ENCODE assay signal across 9 mouse cellular contexts in the genomic region with DNA sequence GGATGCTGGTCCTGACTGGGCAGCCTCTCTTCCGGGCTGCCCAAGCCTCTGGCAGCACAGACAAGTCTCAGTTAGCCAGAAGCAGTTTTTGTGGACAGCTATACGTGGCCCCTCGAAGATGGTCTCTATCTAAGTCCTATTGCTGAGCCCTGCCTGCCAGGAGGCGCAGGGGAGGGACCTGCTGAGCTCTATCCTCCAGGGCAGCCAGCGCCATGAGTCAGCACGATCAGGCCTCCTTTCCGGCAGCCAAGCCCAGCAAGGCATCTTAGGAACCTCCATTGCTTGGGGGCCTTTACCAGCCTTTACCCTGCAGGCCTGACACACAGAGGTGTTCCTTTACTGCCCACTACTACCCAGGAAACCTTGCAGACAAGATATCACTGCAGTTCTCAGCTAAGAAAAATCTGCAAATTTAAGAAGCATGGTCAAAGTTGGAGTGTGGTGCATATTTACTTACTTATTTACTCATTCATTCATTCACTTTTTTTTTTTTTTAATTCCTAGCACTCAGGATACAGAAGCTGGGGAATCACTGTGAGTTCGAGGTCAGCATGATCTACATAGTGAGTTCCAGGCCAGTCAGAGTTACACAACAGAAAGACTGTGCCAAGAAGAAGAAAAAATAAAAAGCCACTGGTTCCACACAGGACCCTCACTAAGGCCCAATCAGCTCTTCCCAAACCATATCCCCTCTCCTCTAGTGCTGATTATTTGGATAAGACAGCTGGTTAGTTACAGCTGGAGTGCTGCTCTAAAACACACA. TPM values are rescaled to one million over a fixed set of nuclear protein-coding genes. Genes with fewer than 3 reads are reported as not detected.
A peak's percentile ranks its signal among the peaks of the same experiment; 100 is the strongest.
DNase-seq lines count a peak whose midpoint lies in the region; ATAC-seq and TF ChIP-seq lines count a peak whose summit lies in the region.
"Had no signal": no experiment of that assay in that cellular context is flagged by ENCODE, and none has a peak within 500 bp of the region (broad histone marks: within the 10 kb centered on the region; RNA-seq: fewer than 3 reads in every experiment).

No protein-coding gene starts in this region.

- TF ChIP-seq CTCF in E14TG2a.4 (conservative IDR thresholded peaks at IDR 0.05; ENCODE audit: low read length), result no peak
- TF ChIP-seq CTCF in liver, embryonic 14.5 days (IDR thresholded peaks at IDR 0.05; ENCODE audit: low read depth), result peak; percentile 84
- TF ChIP-seq CTCF in lung, postnatal 0 days (IDR thresholded peaks at IDR 0.05), result no peak

- H3K9me3 ChIP-seq in E14TG2a.4 (ENCODE audit: low read length), result no peaks in the 10 kb centered on the region
- no peaks in the 10 kb centered on the region for H3K9me3 ChIP-seq in embryonic facial prominence, embryonic 11.5 days (replicated peaks; ENCODE audit: control insufficient read depth, low read length)
- no peaks in the 10 kb centered on the region for H3K9me3 ChIP-seq in liver, embryonic 14.5 days (ENCODE audit: control insufficient read depth, low read length)
- H3K9me3 ChIP-seq in lung, postnatal 0 days (ENCODE audit: low read length), result no peaks in the 10 kb centered on the region
- H3K9me3 ChIP-seq in forebrain, embryonic 15.5 days, result no peaks in the 10 kb centered on the region

- TF ChIP-seq EP300 in liver, embryonic 14.5 days (IDR thresholded peaks at IDR 0.05; ENCODE audit: low read depth), result peak; percentile 47
- TF ChIP-seq EP300 in lung, postnatal 0 days (IDR thresholded peaks at IDR 0.05), result no peak

- no peaks in the 10 kb centered on the region for H3K27me3 ChIP-seq in E14TG2a.4 (ENCODE audit: insufficient read depth, low read length)
- no peaks in the 10 kb centered on the region for H3K27me3 ChIP-seq in embryonic facial prominence, embryonic 11.5 days (ENCODE audit: control insufficient read depth, insufficient read depth, low read length)
- no peaks in the 10 kb centered on the region for H3K27me3 ChIP-seq in liver, embryonic 14.5 days (ENCODE audit: control insufficient read depth, insufficient read depth, low read length)
- H3K27me3 ChIP-seq in lung, postnatal 0 days (replicated peaks; ENCODE audit: insufficient read depth, low read length), result no peaks in the 10 kb centered on the region
- no peaks in the 10 kb centered on the region for H3K27me3 ChIP-seq in forebrain, embryonic 15.5 days
- H3K27me3 ChIP-seq: CH12.LX had no signal

- H3K4me1 ChIP-seq in E14TG2a.4 (replicated peaks; ENCODE audit: low read depth, low read length), result peaks cover 45% of the 10 kb centered on the region
- H3K4me1 ChIP-seq in embryonic facial prominence, embryonic 11.5 days (ENCODE audit: control insufficient read depth, insufficient read depth, low read length), result no peaks in the 10 kb centered on the region
- peaks cover 50 to 52% of the 10 kb centered on the region in 2 experiments for H3K4me1 ChIP-seq in liver, embryonic 14.5 days (replicated peaks; ENCODE audit: control insufficient read depth in 2 of 2, insufficient read depth in 2 of 2, low read length in 1 of 2)
- H3K4me1 ChIP-seq in lung, postnatal 0 days (ENCODE audit: insufficient read depth, low read depth, low read length), result peaks cover 6% of the 10 kb centered on the region; the same call in 1 of the 2 replicates
- no peaks in the 10 kb centered on the region for H3K4me1 ChIP-seq in forebrain, embryonic 15.5 days

- peaks cover 12% of the 10 kb centered on the region for H3K36me3 ChIP-seq in E14TG2a.4 (ENCODE audit: insufficient read depth, low read length)
- no peaks in the 10 kb centered on the region for H3K36me3 ChIP-seq in embryonic facial prominence, embryonic 11.5 days (replicated peaks; ENCODE audit: control insufficient read depth, insufficient read depth, low read depth, low read length)
- H3K36me3 ChIP-seq in liver, embryonic 14.5 days (replicated peaks; ENCODE audit: control insufficient read depth, insufficient read depth, low read depth), result peaks cover 57% of the 10 kb centered on the region
- H3K36me3 ChIP-seq in lung, postnatal 0 days (ENCODE audit: insufficient read depth, low read length), result no peaks in the 10 kb centered on the region
- no peaks in the 10 kb centered on the region for H3K36me3 ChIP-seq in forebrain, embryonic 15.5 days

- H3K9ac ChIP-seq in embryonic facial prominence, embryonic 11.5 days (replicated peaks; ENCODE audit: low read length), result no peak overlapping the region
- peak overlapping the region; percentile 38 for H3K9ac ChIP-seq in liver, embryonic 14.5 days (replicated peaks)
- H3K9ac ChIP-seq in lung, postnatal 0 days (replicated peaks; ENCODE audit: low read depth), result no peak overlapping the region; the same call in 1 of the 2 replicates
- H3K9ac ChIP-seq in forebrain, embryonic 15.5 days (replicated peaks), result no peak overlapping the region

- peak overlapping the region; percentile 63 for H3K4me3 ChIP-seq in E14TG2a.4 (replicated peaks; ENCODE audit: low read length)
- no peak overlapping the region for H3K4me3 ChIP-seq in embryonic facial prominence, embryonic 11.5 days (ENCODE audit: low read depth, low read length)
- peak overlapping the region; percentile 18 to 23; a peak in 3 of 4 replicates for H3K4me3 ChIP-seq in liver, embryonic 14.5 days (ENCODE audit: insufficient read depth in 1 of 2, low read depth in 2 of 2, low read length in 2 of 2)
- no peak overlapping the region for H3K4me3 ChIP-seq in lung, postnatal 0 days (ENCODE audit: low read depth, low read length)
- H3K4me3 ChIP-seq in forebrain, embryonic 15.5 days, result no peak overlapping the region

- peak; percentile 47; the same call in 1 of the 2 replicates for ATAC-seq in frontal cortex, adult (ENCODE audit: low TSS enrichment)
- no peak for ATAC-seq in embryonic facial prominence, embryonic 11.5 days (replicated peaks; ENCODE audit: insufficient number of reproducible peaks, low FRiP score, low TSS enrichment, low read depth)
- peak; percentile 85 for ATAC-seq in liver, embryonic 14.5 days (ENCODE audit: insufficient read depth)
- no peak; the same call in 1 of the 2 replicates for ATAC-seq in lung, postnatal 0 days
- ATAC-seq in forebrain, embryonic 15.5 days (replicated peaks), result no peak

- H3K4me2 ChIP-seq in embryonic facial prominence, embryonic 11.5 days (ENCODE audit: low read depth, low read length), result no peak overlapping the region
- H3K4me2 ChIP-seq in liver, embryonic 14.5 days (ENCODE audit: low read depth), result peak overlapping the region; percentile 53
- no peak overlapping the region for H3K4me2 ChIP-seq in lung, postnatal 0 days (replicated peaks; ENCODE audit: low read depth, low read length)
- H3K4me2 ChIP-seq in forebrain, embryonic 15.5 days (replicated peaks), result no peak overlapping the region

- no peak for DNase-seq in frontal cortex, postnatal 14 days (ENCODE audit: low spot score in 2 of 2)
- no peak for DNase-seq in embryonic facial prominence, embryonic 11.5 days (ENCODE audit: low spot score)
- DNase-seq in liver, embryonic 14.5 days (ENCODE audit: low read depth in 3 of 3, low spot score in 3 of 3), result peak; percentile 77 to 82 (median 80)
- no peak for DNase-seq in lung, postnatal 0 days (ENCODE audit: low spot score)
- DNase-seq in layer of hippocampus, postnatal 25 days (ENCODE audit: extremely low spot score in 1 of 2, low spot score in 1 of 2), result no peak

- peak overlapping the region; percentile 13; the same call in 1 of the 2 replicates for H3K27ac ChIP-seq in embryonic facial prominence, embryonic 11.5 days (replicated peaks; ENCODE audit: low read depth, low read length)
- H3K27ac ChIP-seq in liver, embryonic 14.5 days, result peak overlapping the region; percentile 81
- H3K27ac ChIP-seq in lung, postnatal 0 days (ENCODE audit: low read length), result no peak overlapping the region
- no peak overlapping the region for H3K27ac ChIP-seq in forebrain, embryonic 15.5 days (replicated peaks)

- 40% methylated on average over 8 of the region's 8 CpGs for WGBS in embryonic facial prominence, embryonic 11.5 days
- whole genome bisulfite sequencing in liver, embryonic 14.5 days (ENCODE audit: insufficient replicate concordance), result 11% methylated on average over 8 of the region's 8 CpGs
- 65% methylated on average over 8 of the region's 8 CpGs for WGBS in lung, postnatal 0 days
- WGBS in forebrain, embryonic 15.5 days, result 54% methylated on average over 8 of the region's 8 CpGs

RNA-seq across cellular contexts. Expression of a gene that starts 7.5 kb away (rescaled TPM):
- 32.8 and 34.4 TPM in 2 replicates for polyA plus RNA-seq in embryonic facial prominence, embryonic 11.5 days (2014; fragmentation: Nextera tagmentation; extraction: Ambion mirVana)
- 66.6 and 75.0 TPM in 2 replicates for polyA plus RNA-seq in liver, embryonic 14.5 days (2012; rRNA removed)
- polyA plus RNA-seq in liver, embryonic 14.5 days (2014; fragmentation: Nextera tagmentation; extraction: Ambion mirVana), result 68.1 and 74.2 TPM in 2 replicates
- 15.1 and 18.2 TPM in 2 replicates for polyA plus RNA-seq in lung, postnatal 0 days (2015; fragmentation: Nextera tagmentation; extraction: Ambion mirVana)
- total RNA-seq in layer of hippocampus, postnatal 25 days (2021), result 10 to 100 TPM; 24.0 to 34.7 TPM
- polyA plus RNA-seq in forebrain, embryonic 15.5 days (2015; fragmentation: Nextera tagmentation; extraction: Ambion mirVana), result 15.3 and 21.3 TPM in 2 replicates

RNA-seq across cellular contexts. Expression of a gene that starts 19.0 kb away (rescaled TPM):
- 872 and 909 TPM in 2 replicates for polyA plus RNA-seq in embryonic facial prominence, embryonic 11.5 days (2014; fragmentation: Nextera tagmentation; extraction: Ambion mirVana)
- polyA plus RNA-seq in liver, embryonic 14.5 days (2012; rRNA removed), result 221 and 273 TPM in 2 replicates
- polyA plus RNA-seq in liver, embryonic 14.5 days (2014; fragmentation: Nextera tagmentation; extraction: Ambion mirVana), result 461 and 495 TPM in 2 replicates
- polyA plus RNA-seq in lung, postnatal 0 days (2015; fragmentation: Nextera tagmentation; extraction: Ambion mirVana), result 126 and 138 TPM in 2 replicates
- total RNA-seq in layer of hippocampus, postnatal 25 days (2021), result 100 to 1,000 TPM; 141 to 171 TPM
- polyA plus RNA-seq in forebrain, embryonic 15.5 days (2015; fragmentation: Nextera tagmentation; extraction: Ambion mirVana), result 487 and 494 TPM in 2 replicates

RNA-seq across cellular contexts. Expression of a gene that starts 47.6 kb away (rescaled TPM):
- polyA plus RNA-seq in embryonic facial prominence, embryonic 11.5 days (2014; fragmentation: Nextera tagmentation; extraction: Ambion mirVana), result 0.69 and 1.4 TPM in 2 replicates
- 0.01 and 0.04 TPM in 2 replicates for polyA plus RNA-seq in liver, embryonic 14.5 days (2012; rRNA removed)
- polyA plus RNA-seq in liver, embryonic 14.5 days (2014; fragmentation: Nextera tagmentation; extraction: Ambion mirVana), result not detected in 2 replicates
- polyA plus RNA-seq in lung, postnatal 0 days (2015; fragmentation: Nextera tagmentation; extraction: Ambion mirVana), result not detected in 2 replicates
- total RNA-seq in layer of hippocampus, postnatal 25 days (2021), result 100 to 1,000 TPM; 118 to 159 TPM
- polyA plus RNA-seq in forebrain, embryonic 15.5 days (2015; fragmentation: Nextera tagmentation; extraction: Ambion mirVana), result 3.2 and 3.4 TPM in 2 replicates
- total RNA-seq: CH12.LX had no signal

Comparison
In these comparisons a context has a peak if more than half of its experiments do, and no peak if none do; other contexts are left out.
1. ATAC-seq: peak in frontal cortex, adult (single experiment) and liver, embryonic 14.5 days (single experiment); none in embryonic facial prominence, embryonic 11.5 days (single experiment), lung, postnatal 0 days (single experiment) and forebrain, embryonic 15.5 days (single experiment).
2. DNase-seq: peak in liver, embryonic 14.5 days (3 of 3); none in frontal cortex, postnatal 14 days (0 of 2), embryonic facial prominence, embryonic 11.5 days (single experiment), lung, postnatal 0 days (single experiment) and layer of hippocampus, postnatal 25 days (0 of 2).
3. H3K4me3 ChIP-seq: peak in E14TG2a.4 (single experiment) and liver, embryonic 14.5 days (2 of 2); none in embryonic facial prominence, embryonic 11.5 days (single experiment), lung, postnatal 0 days (single experiment) and forebrain, embryonic 15.5 days (single experiment).
4. H3K27ac ChIP-seq: peak in embryonic facial prominence, embryonic 11.5 days (single experiment) and liver, embryonic 14.5 days (single experiment); none in lung, postnatal 0 days (single experiment) and forebrain, embryonic 15.5 days (single experiment).